Mouse (Mus musculus): ENCODE data around the gene Pmp22. TPM values are rescaled to one million over a fixed set of nuclear protein-coding genes. Genes with fewer than 3 reads are reported as not detected.

Pmp22 gene
- polyA plus RNA-seq, 2 experiments = 155 to 284 TPM

DNA sequence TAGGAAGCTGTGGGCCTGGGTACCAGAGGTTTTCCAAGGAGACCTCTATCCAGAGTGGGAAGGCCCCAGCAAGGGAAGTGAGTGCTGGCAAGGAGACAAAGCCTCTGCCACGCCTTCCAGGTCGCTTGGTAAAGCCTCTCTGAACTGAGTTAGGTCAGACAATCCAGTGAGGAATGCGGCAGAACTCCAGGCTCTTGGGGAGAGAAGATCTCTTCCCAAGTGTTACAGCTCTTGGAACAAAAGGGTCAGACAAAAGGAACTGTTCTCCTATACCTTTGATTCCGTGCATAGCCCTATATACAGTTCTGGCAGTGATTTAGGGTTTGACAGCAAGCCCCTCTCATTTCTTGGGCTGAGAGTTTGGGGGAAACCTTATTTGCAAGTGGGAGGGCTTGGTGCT is 69.3 kb downstream of the Pmp22 start:
- Histone ChIP-seq H3K36me3 (ENCODE audit: control insufficient read depth, insufficient read depth, low read length) (no peaks in the 10 kb centered on the region), H3K27ac (replicated peaks; ENCODE audit: low read depth, low read length) (no peak overlapping the region), H3K27me3 (ENCODE audit: control insufficient read depth, insufficient read depth, low read length) (no peaks in the 10 kb centered on the region), H3K4me1 (ENCODE audit: control insufficient read depth, insufficient read depth, low read length) (no peaks in the 10 kb centered on the region), H3K9me3 (ENCODE audit: control insufficient read depth, low read length) (peaks cover 5% of the 10 kb centered on the region; the same call in 1 of the 2 replicates), H3K9ac (ENCODE audit: low read depth, low read length, severe bottlenecking) (no peak overlapping the region), H3K4me2 (replicated peaks; ENCODE audit: low read depth, low read length, severe bottlenecking) (no peak overlapping the region), H3K4me3 (replicated peaks; ENCODE audit: low read length) (no peak overlapping the region)
- 59% methylated on average over 4 of the region's 4 CpGs for WGBS
- ATAC-seq (ENCODE audit: low FRiP score, low read depth) (no peak), DNase-seq (ENCODE audit: low spot score) (no peak)
- TF ChIP-seq POLR2A (IDR thresholded peaks at IDR 0.05; ENCODE audit: borderline replicate concordance, extremely low read depth, insufficient read depth, insufficient read length) = no peak

DNA sequence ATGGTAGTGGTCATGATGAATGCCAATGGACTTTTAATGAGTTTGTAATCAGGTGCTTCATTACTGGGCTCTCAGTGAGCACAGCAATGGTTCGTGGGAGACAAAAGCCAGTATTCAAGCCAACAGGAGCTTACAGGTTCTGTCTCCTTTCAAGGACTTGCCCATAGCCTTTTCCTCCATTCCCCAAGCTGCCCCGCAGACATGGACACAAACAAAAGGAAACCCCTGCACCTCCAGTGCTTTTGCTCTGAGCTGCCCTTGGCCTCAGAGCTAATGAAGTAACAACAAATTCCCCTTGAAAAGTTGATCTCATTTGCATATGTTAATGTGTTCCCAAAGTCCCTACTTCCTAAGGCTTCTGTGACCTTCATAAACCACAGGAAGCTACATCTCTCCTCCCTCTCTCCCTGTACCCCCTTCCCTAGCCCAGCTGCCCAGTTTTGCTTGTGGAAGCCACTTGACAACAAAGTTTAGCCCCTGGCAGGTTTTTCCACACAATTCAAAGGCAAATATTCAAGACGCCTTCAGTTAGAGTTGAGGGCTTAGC is 73.3 kb downstream of the Pmp22 start:
- ATAC-seq (ENCODE audit: low FRiP score, low read depth) (no peak), DNase-seq (ENCODE audit: low spot score) (no peak)
- no peaks in the 10 kb centered on the region for H3K27me3 ChIP-seq (ENCODE audit: control insufficient read depth, insufficient read depth, low read length)
- 75% methylated on average over 3 of the region's 3 CpGs for WGBS
- TF ChIP-seq POLR2A (IDR thresholded peaks at IDR 0.05; ENCODE audit: borderline replicate concordance, extremely low read depth, insufficient read depth, insufficient read length) = no peak
- H3K4me2 ChIP-seq (replicated peaks; ENCODE audit: low read depth, low read length, severe bottlenecking) = no peak overlapping the region
- H3K9ac ChIP-seq (ENCODE audit: low read depth, low read length, severe bottlenecking) = no peak overlapping the region
- no peaks in the 10 kb centered on the region for H3K36me3 ChIP-seq (ENCODE audit: control insufficient read depth, insufficient read depth, low read length)
- no peak overlapping the region for H3K27ac ChIP-seq (replicated peaks; ENCODE audit: low read depth, low read length)
- no peak overlapping the region for H3K4me3 ChIP-seq (replicated peaks; ENCODE audit: low read length)
- H3K9me3 ChIP-seq (ENCODE audit: control insufficient read depth, low read length) = peaks cover 5% of the 10 kb centered on the region; the same call in 1 of the 2 replicates
- H3K4me1 ChIP-seq (ENCODE audit: control insufficient read depth, insufficient read depth, low read length) = no peaks in the 10 kb centered on the region

Other genes starting within 250 kb of the Pmp22 start
- 38.2 and 40.1 TPM in 2 replicates for gene Tvp23b, start 249.5 kb upstream of the Pmp22 start, polyA plus RNA-seq (2012; rRNA removed)
- gene Tvp23b, start 249.5 kb upstream of the Pmp22 start, polyA plus RNA-seq (2014; fragmentation: Nextera tagmentation; extraction: Ambion mirVana) = 60.4 and 65.6 TPM in 2 replicates
- gene Cdrt4, start 177.8 kb upstream of the Pmp22 start, polyA plus RNA-seq (2012; rRNA removed) = 0.52 TPM in 1 of 2 replicates, not detected in the other
- 0.36 and 0.58 TPM in 2 replicates for gene Cdrt4, start 177.8 kb upstream of the Pmp22 start, polyA plus RNA-seq (2014; fragmentation: Nextera tagmentation; extraction: Ambion mirVana)
- gene Tekt3, start 67.3 kb upstream of the Pmp22 start, polyA plus RNA-seq (2012; rRNA removed) = 0.04 and 0.06 TPM in 2 replicates
- gene Tekt3, start 67.3 kb upstream of the Pmp22 start, polyA plus RNA-seq (2014; fragmentation: Nextera tagmentation; extraction: Ambion mirVana) = 0.26 and 0.30 TPM in 2 replicates